Mouse (Mus musculus): Measurements from ENCODE around the gene Taf3. TPM values are rescaled to one million over a fixed set of nuclear protein-coding genes. Genes with fewer than 3 reads are reported as not detected.

Gene Taf3
- total and polyA plus RNA-seq, 2 experiments: 1.1 to 2.6 TPM

DNA sequence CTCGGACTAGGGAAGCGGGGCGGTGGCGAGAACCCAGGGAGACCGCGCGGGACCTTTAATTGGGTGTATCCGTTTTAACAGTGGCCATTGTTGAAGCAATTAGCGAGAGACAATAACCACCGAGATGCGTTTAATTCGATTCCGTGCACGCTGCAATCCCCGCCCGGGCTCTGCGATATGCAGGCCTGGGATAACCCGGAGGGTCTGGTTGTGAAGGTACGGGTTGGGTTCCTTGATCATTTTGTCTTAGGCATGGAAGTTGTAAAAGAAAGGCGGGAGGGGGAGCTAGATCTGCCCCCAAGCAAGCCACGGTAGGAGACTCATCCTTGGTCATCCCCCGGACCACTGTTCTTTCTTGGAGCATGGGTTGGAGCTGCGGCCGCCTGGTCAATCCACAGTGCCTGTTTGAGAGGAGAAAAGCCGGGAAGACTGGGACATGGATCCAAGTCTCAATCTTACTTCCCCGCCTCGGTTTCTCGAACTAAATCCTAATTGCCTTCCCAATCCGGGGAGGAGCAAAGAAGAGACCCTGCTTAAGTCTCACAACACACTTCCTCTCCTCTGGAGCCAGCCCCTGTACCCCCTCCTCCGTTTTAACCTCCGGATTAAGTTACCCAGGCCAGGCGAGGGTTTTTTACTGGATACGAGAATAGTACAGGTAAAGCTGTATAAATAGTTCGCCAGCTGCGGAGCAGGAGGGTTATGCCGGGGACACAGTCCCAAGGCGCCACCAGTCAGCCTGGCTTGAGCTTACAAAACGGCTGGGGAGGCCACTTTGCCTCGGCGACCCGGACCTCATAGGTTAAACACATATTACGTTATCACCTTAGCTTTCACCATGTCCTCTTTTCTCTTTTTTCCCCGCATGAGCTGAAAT lies 165.2 kb downstream of the Taf3 start:
- peaks cover 25% of the 10 kb centered on the region for H3K27me3 ChIP-seq (ENCODE audit: control insufficient read depth, insufficient read depth, low read length)
- WGBS: 4% methylated on average over 43 of the region's 43 CpGs

GRCm38 (mm10) chr2:9882371-9882925 lies 165.9 kb downstream of the Taf3 start:
- Histone ChIP-seq H3K9ac (ENCODE audit: low read depth, low read length) (no peak overlapping the region), H3K4me3 (ENCODE audit: insufficient read depth, low read depth, low read length) (peak overlapping the region; percentile 16; the same call in 1 of the 2 replicates), H3K27ac (replicated peaks; ENCODE audit: insufficient read depth, low read depth, low read length) (no peak overlapping the region), H3K4me1 (ENCODE audit: control insufficient read depth, insufficient read depth, low read length) (peaks cover 3% of the 10 kb centered on the region; the same call in 1 of the 2 replicates), H3K36me3 (ENCODE audit: control insufficient read depth, insufficient read depth, low read length) (no peaks in the 10 kb centered on the region), H3K27me3 (ENCODE audit: control insufficient read depth, insufficient read depth, low read length) (peaks cover 26% of the 10 kb centered on the region), H3K79me2 (ENCODE audit: control insufficient read depth, insufficient read depth, low read length) (no peaks in the 10 kb centered on the region)
- no peak for TF ChIP-seq POLR2A (IDR thresholded peaks at IDR 0.05; ENCODE audit: extremely low read depth, insufficient read depth, low read length)
- TF ChIP-seq CTCF (IDR thresholded peaks at IDR 0.05; ENCODE audit: low read depth, low read length): no peak
- WGBS: 3% methylated on average over 39 of the region's 39 CpGs
- DNase-seq (ENCODE audit: extremely low read depth, low read depth, low spot score): no peak

More for the DNA sequence above, 165.2 kb downstream of the Taf3 start:
- Histone ChIP-seq H3K4me1 (ENCODE audit: control insufficient read depth, insufficient read depth, low read length) (no peaks in the 10 kb centered on the region), H3K9ac (ENCODE audit: low read depth, low read length) (no peak overlapping the region), H3K36me3 (ENCODE audit: control insufficient read depth, insufficient read depth, low read length) (no peaks in the 10 kb centered on the region), H3K79me2 (ENCODE audit: control insufficient read depth, insufficient read depth, low read length) (no peaks in the 10 kb centered on the region), H3K4me3 (ENCODE audit: insufficient read depth, low read depth, low read length) (peak overlapping the region; percentile 16; the same call in 1 of the 2 replicates), H3K27ac (replicated peaks; ENCODE audit: insufficient read depth, low read depth, low read length) (no peak overlapping the region)
- TF ChIP-seq POLR2A (IDR thresholded peaks at IDR 0.05; ENCODE audit: extremely low read depth, insufficient read depth, low read length) (no peak), CTCF (IDR thresholded peaks at IDR 0.05; ENCODE audit: low read depth, low read length) (no peak)
- no peak for DNase-seq (ENCODE audit: extremely low read depth, low read depth, low spot score)

- peaks cover 25% of the 10 kb centered on the region for H3K27me3 ChIP-seq (ENCODE audit: control insufficient read depth, insufficient read depth, low read length)
- no peak overlapping the region for H3K4me3 ChIP-seq (ENCODE audit: insufficient read depth, low read depth, low read length)
- H3K27ac ChIP-seq (replicated peaks; ENCODE audit: insufficient read depth, low read depth, low read length): no peak overlapping the region
Measured at GRCm38 (mm10) chr2:9881611-9882023, 166.8 kb downstream of the Taf3 start.

DNA sequence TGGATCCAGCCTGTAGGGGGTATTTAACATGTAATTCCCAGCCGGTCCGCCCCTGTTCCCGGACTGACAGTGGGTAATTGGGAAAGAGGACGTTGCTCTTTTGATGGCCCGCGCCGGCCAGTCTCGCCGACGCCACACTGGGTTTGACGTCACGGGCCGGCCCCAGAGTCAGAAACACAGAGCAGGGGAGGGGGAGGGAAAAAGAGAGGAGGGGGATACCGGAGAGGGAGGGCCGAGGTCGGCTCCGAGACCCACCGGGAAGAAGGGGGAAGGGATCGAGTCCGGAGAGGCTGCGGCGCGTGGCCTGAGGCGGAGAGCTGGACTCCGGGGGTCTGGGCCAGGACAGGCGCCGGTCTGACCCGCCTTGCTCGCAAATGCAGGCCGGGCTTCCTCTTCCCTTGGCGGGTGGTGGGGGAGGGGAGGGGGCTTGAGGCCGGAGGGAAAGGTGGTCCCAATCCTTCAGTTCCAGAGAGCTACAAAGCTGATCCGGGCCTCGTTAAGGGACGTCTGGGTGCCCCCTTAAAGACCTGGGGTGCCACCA lies 167.3 kb downstream of the Taf3 start, which contains the start of gene 4930412O13Rik:
Gene 4930412O13Rik (plus strand): TSS at position 202 of the 541 bp plus-strand sequence.
- Histone ChIP-seq H3K27me3 (ENCODE audit: control insufficient read depth, insufficient read depth, low read length) (peaks cover 25% of the 10 kb centered on the region), H3K36me3 (ENCODE audit: control insufficient read depth, insufficient read depth, low read length) (no peaks in the 10 kb centered on the region), H3K79me2 (ENCODE audit: control insufficient read depth, insufficient read depth, low read length) (no peaks in the 10 kb centered on the region), H3K4me3 (ENCODE audit: insufficient read depth, low read depth, low read length) (no peak within 1 kb of the TSS), H3K9ac (ENCODE audit: low read depth, low read length) (no peak within 1 kb of the TSS), H3K4me1 (ENCODE audit: control insufficient read depth, insufficient read depth, low read length) (peaks cover 5% of the 10 kb centered on the region), H3K27ac (replicated peaks; ENCODE audit: insufficient read depth, low read depth, low read length) (no peak within 1 kb of the TSS)
- no peak for DNase-seq (ENCODE audit: extremely low read depth, low read depth, low spot score)
- no peak for TF ChIP-seq POLR2A (IDR thresholded peaks at IDR 0.05; ENCODE audit: extremely low read depth, insufficient read depth, low read length)
- no peak for TF ChIP-seq CTCF (IDR thresholded peaks at IDR 0.05; ENCODE audit: low read depth, low read length)
- WGBS: 9% methylated on average over 34 of the region's 35 CpGs

More at GRCm38 (mm10) chr2:9881611-9882023, 166.8 kb downstream of the Taf3 start:
- TF ChIP-seq POLR2A (IDR thresholded peaks at IDR 0.05; ENCODE audit: extremely low read depth, insufficient read depth, low read length) (no peak), CTCF (IDR thresholded peaks at IDR 0.05; ENCODE audit: low read depth, low read length) (no peak)
- no peak overlapping the region for H3K9ac ChIP-seq (ENCODE audit: low read depth, low read length)
- H3K79me2 ChIP-seq (ENCODE audit: control insufficient read depth, insufficient read depth, low read length): no peaks in the 10 kb centered on the region
- no peaks in the 10 kb centered on the region for H3K36me3 ChIP-seq (ENCODE audit: control insufficient read depth, insufficient read depth, low read length)
- 39% methylated on average over 13 of the region's 13 CpGs for WGBS
- H3K4me1 ChIP-seq (ENCODE audit: control insufficient read depth, insufficient read depth, low read length): peaks cover 5% of the 10 kb centered on the region
- no peak for DNase-seq (ENCODE audit: extremely low read depth, low read depth, low spot score)

- H3K27me3 ChIP-seq (ENCODE audit: control insufficient read depth, insufficient read depth, low read length): peaks cover 25% of the 10 kb centered on the region
- 10% methylated on average over 11 of the region's 11 CpGs for WGBS
- no peak overlapping the region for H3K27ac ChIP-seq (replicated peaks; ENCODE audit: insufficient read depth, low read depth, low read length)
- H3K4me1 ChIP-seq (ENCODE audit: control insufficient read depth, insufficient read depth, low read length): peaks cover 5% of the 10 kb centered on the region
- H3K36me3 ChIP-seq (ENCODE audit: control insufficient read depth, insufficient read depth, low read length): no peaks in the 10 kb centered on the region
- no peak overlapping the region for H3K4me3 ChIP-seq (ENCODE audit: insufficient read depth, low read depth, low read length)
- TF ChIP-seq CTCF (IDR thresholded peaks at IDR 0.05; ENCODE audit: low read depth, low read length) (no peak), POLR2A (IDR thresholded peaks at IDR 0.05; ENCODE audit: extremely low read depth, insufficient read depth, low read length) (no peak)
- H3K79me2 ChIP-seq (ENCODE audit: control insufficient read depth, insufficient read depth, low read length): no peaks in the 10 kb centered on the region
- peak; percentile 19 for DNase-seq (ENCODE audit: extremely low read depth, low read depth, low spot score)
- H3K9ac ChIP-seq (ENCODE audit: low read depth, low read length): no peak overlapping the region
Measured at GRCm38 (mm10) chr2:9880271-9880670, 168.1 kb downstream of the Taf3 start.

All from liver, adult 2 months (tissue).